Mouse (Mus musculus): Measurements from ENCODE around the gene Enox1. TPM values are rescaled to one million over a fixed set of nuclear protein-coding genes. Genes with fewer than 3 reads are reported as not detected.

Enox1 gene
- total RNA-seq (2023), result not detected

GRCm38 (mm10) chr14:77156222-77156910 lies at the start of gene Enox1:
TSS of gene Enox1 (plus strand) at chr14:77156763.

Other genes with a start within 250 kb of the Enox1 start
- gene Ccdc122, start 120.0 kb upstream of the Enox1 start, total RNA-seq (2023), result 1 to 10 TPM; 1.1 to 2.0 TPM
- 1 to 10 TPM; 6.0 to 9.0 TPM for gene Lacc1, start 119.9 kb upstream of the Enox1 start, total RNA-seq (2023)